Mouse (Mus musculus) liver, embryonic 16.5 days (tissue): ENCODE results near the gene Ndufs5. TPM values are rescaled to one million over a fixed set of nuclear protein-coding genes. Genes with fewer than 3 reads are reported as not detected.

Experiments used
- ATAC-seq: fragments of 200-750 bp; cut with Nextera tagmentation; 2 replicates; pipeline ENCODE4 v1.8.0; 2017; ENCODE audit warnings: low read depth, mild to moderate bottlenecking, moderate number of reproducible peaks, moderate library complexity
- H3K27ac ChIP-seq: fragments of 300-500 bp; sonication (generic); 2 replicates; pipeline ENCODE4 v1.5.1; 2014; ENCODE audit warnings: mild to moderate bottlenecking, low read length
- H3K27me3 ChIP-seq: fragments of 300-500 bp; sonication (generic); 2 replicates; pipeline ENCODE4 v1.6.1; 2014; ENCODE audit warnings: low read depth, low read length, mixed read lengths; ENCODE audit not compliant: control insufficient read depth, insufficient read depth
- H3K36me3 ChIP-seq: fragments of 300-500 bp; sonication (generic); 2 replicates; pipeline ENCODE4 v1.6.1; 2014; ENCODE audit warnings: mild to moderate bottlenecking; ENCODE audit not compliant: control insufficient read depth, insufficient read depth
- H3K4me1 ChIP-seq: fragments of 300-500 bp; sonication (generic); 2 replicates; pipeline ENCODE4 v1.6.1; 2014; ENCODE audit warnings: low read depth, low read length, mixed read lengths; ENCODE audit not compliant: control insufficient read depth
- H3K4me2 ChIP-seq: fragments of 300-500 bp; sonication (generic); 2 replicates; pipeline ENCODE4 v1.6.1; 2014; ENCODE audit warnings: low read depth, low read length, mixed read lengths
- H3K4me3 ChIP-seq: fragments of 300-500 bp; sonication (generic); 2 replicates; pipeline ENCODE4 v1.5.1; 2014; ENCODE audit warnings: low read depth, mild to moderate bottlenecking, low read length
- H3K9ac ChIP-seq: fragments of 300-500 bp; sonication (generic); 2 replicates; pipeline ENCODE4 v1.6.1; 2014; ENCODE audit warnings: low read depth, low read length
- H3K9me3 ChIP-seq: fragments of 300-500 bp; sonication (generic); replicated peaks from 2 replicates; pipeline ENCODE4 v1.6.1; 2016; ENCODE audit warnings: low read length; ENCODE audit not compliant: control insufficient read depth
- WGBS: fragments of 180-500 bp; shearing (Covaris S2); extraction: QIAGEN DNeasy Blood & Tissue Kit; methylation state at CpG from one replicate; pipeline ENCODE4 v1.1.7; 2014; ENCODE audit not compliant: insufficient replicate concordance; 5-methylcytosine and 5-hydroxymethylcytosine counted together
- polyA plus RNA-seq: library from polyadenylated mRNA; unstranded; fragments of >200 nt; fragmentation: Nextera tagmentation; extraction: Ambion mirVana; gene quantifications from 2 replicates; pipeline ENCODE4 v1.2.1, GENCODE M21; 2015

Gene Ndufs5
- polyA plus RNA-seq, 1 experiment from 2014 or later, result 135 TPM

DNA sequence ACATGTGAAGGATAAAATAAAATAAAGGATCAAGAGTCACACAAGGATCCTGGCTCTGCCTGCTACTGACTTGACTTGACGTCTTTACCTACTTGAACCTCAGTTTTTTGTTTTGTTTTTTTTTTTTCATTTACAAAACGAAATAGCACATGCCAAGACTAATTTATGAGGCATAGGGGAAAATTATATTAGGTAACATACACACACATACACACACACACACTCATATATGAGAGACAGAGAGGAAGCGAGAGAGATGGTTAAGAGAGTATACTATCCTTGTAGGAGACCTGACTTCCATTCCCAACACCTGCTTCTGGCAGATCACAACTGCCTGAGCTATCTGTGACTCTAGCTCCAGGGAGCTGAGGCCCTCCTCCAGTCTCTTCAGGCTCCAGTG, 33.7 kb downstream of the Ndufs5 start, which contains the start of gene Macf1:
Macf1 (minus strand) TSS at position 101 of the 400 bp plus-strand sequence.
- H3K4me1 ChIP-seq, result no peaks in the 10 kb centered on the region
- no peak within 1 kb of the TSS for H3K9ac ChIP-seq
- no peak within 1 kb of the TSS for H3K4me2 ChIP-seq
- no peak for ATAC-seq
- 55% methylated on average over 3 of the region's 3 CpGs for WGBS
- H3K27me3 ChIP-seq, result peaks cover 38% of the 10 kb centered on the region
- H3K4me3 ChIP-seq, result no peak within 1 kb of the TSS
- no peaks in the 10 kb centered on the region for H3K9me3 ChIP-seq
- H3K36me3 ChIP-seq, result no peaks in the 10 kb centered on the region
- H3K27ac ChIP-seq, result no peak within 1 kb of the TSS

DNA sequence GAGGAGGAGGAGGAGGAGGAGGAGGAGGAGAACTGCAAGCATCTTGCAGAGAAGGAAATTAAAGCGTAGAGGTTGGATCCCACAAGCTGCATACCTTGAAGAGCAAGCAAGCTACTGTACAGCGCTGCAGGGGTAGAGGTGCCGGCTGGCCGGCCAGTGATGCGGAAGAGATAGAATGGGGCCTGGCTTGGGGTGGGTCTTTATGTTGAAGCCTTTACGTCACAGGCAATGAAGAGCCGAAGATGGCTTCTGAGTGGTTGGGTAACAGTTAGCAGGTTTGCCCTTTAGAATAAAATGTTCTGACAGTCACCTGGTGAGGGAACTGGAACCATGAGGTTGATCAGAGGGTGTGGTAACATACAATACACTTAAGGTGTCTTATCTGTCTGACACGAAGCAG, 35.7 kb downstream of the Ndufs5 start:
- Histone ChIP-seq H3K27me3 (peaks cover 30% of the 10 kb centered on the region), H3K4me3 (no peak overlapping the region), H3K4me1 (no peaks in the 10 kb centered on the region), H3K9me3 (no peaks in the 10 kb centered on the region), H3K27ac (no peak overlapping the region), H3K4me2 (no peak overlapping the region), H3K36me3 (no peaks in the 10 kb centered on the region), H3K9ac (no peak overlapping the region)
- WGBS, result 69% methylated on average over 8 of the region's 8 CpGs
- ATAC-seq, result no peak

DNA sequence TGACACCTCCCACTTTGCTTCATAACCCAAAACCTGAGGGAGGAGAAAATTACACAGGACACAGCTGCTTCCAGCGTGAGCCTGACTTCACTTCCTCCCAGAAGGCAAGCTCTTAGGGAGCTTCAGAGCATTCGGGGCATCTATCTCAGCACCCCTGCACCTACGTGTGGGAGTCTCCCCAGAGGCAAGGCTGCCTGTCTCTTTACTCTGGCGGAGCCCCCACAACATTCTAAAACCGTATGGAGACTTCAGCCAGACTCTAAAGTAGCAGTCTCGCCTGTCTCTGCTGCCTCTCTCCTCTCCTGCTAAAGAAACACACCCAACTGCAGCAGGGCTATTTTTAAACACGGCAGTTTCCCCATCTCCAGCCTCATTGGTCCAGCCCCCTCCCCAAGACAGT, 37.0 kb downstream of the Ndufs5 start:
- WGBS, result 25% methylated on average over 7 of the region's 7 CpGs
- no peak for ATAC-seq
- Histone ChIP-seq H3K36me3 (no peaks in the 10 kb centered on the region), H3K27me3 (peaks cover 17% of the 10 kb centered on the region), H3K9ac (no peak overlapping the region), H3K27ac (no peak overlapping the region), H3K9me3 (no peaks in the 10 kb centered on the region), H3K4me3 (no peak overlapping the region), H3K4me1 (no peaks in the 10 kb centered on the region), H3K4me2 (no peak overlapping the region)

DNA sequence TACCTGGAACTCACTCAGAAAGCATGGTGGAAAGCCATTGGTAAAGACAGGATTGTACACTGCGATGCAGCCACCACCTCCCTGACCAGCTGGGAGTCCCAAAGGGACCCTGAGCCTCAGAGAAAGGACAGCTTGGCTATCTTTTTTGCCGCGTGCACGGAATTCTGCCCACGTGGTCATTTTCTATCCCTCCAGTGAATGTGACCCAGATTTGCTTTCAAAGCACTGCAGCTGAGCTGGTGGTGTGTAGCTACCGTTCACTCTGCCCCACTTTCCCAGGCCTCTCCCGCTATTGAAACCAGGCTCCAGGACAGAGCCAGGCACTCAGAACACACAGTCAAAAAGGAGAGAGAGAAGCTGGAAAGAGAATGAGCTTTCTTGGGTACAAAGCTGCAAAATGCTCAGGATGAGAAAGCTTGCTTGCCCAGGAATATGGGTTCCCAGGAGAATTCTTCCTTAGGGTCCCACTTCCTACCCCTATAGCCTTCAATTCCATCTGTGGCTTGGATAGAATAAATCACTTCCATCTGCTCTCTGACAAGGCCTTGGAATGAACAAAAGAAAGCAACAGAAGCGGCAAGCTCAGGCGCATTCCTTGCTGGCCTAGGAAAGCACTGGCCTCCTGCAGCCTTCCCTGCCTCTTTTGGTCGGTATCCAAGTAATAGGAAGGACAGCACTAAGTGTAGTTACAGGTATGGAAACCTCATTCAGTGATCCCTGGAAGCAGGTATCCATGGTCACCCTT, 40.8 kb downstream of the Ndufs5 start:
- H3K4me2 ChIP-seq, result no peak overlapping the region
- H3K9ac ChIP-seq, result no peak overlapping the region
- H3K27me3 ChIP-seq, result no peaks in the 10 kb centered on the region
- H3K27ac ChIP-seq, result no peak overlapping the region
- no peaks in the 10 kb centered on the region for H3K36me3 ChIP-seq
- no peak for ATAC-seq
- H3K4me3 ChIP-seq, result no peak overlapping the region
- no peaks in the 10 kb centered on the region for H3K4me1 ChIP-seq
- H3K9me3 ChIP-seq, result no peaks in the 10 kb centered on the region
- 66% methylated on average over 10 of the region's 10 CpGs for WGBS

DNA sequence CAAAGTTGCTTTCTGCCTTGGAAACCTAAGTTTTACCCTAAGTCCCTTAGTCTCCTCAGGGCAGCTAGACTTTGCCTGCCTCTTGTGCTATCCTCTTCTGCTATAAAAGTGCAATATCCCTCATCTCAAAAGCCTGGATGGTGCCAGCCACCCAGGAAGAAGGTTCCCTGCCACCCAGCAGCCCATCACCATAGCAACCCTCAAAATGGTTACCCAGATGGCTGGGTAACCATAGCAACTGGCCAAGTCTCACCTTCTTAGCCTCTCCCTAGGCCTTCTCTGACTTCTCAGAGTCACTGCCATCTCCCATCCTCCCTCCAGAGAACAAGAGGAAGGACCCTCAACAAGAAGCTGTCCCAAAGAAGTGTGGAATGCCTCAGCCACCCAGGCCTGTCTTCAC, 47.4 kb downstream of the Ndufs5 start:
- Histone ChIP-seq H3K27me3 (no peaks in the 10 kb centered on the region), H3K36me3 (no peaks in the 10 kb centered on the region), H3K9ac (no peak overlapping the region), H3K4me2 (no peak overlapping the region), H3K4me3 (no peak overlapping the region), H3K4me1 (peaks cover 18% of the 10 kb centered on the region), H3K9me3 (no peaks in the 10 kb centered on the region), H3K27ac (no peak overlapping the region)
- ATAC-seq, result no peak

DNA sequence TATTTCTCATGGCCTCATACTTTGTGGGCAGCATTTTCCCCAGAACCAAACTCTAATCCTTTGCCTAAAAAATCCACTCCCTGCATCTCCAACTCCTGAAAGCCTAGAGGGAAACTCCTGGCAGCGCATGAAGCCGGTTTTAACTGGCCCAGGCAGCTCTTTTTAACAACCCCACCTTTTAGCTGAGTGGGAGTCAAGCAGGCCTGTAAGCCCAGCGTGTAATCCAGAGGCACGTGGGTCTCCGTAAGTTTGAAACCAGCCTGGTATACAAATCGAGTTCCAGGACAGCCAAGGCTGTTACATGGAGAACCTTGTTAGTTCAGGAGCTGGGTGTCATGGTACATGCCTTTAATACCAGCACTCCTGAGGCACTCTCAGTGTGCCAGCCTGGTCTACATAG, 48.3 kb downstream of the Ndufs5 start:
- no peak for ATAC-seq
- no peak overlapping the region for H3K9ac ChIP-seq
- H3K4me2 ChIP-seq, result no peak overlapping the region
- H3K4me1 ChIP-seq, result peaks cover 25% of the 10 kb centered on the region
- 59% methylated on average over 6 of the region's 6 CpGs for WGBS
- H3K36me3 ChIP-seq, result no peaks in the 10 kb centered on the region
- H3K27me3 ChIP-seq, result no peaks in the 10 kb centered on the region
- no peaks in the 10 kb centered on the region for H3K9me3 ChIP-seq
- no peak overlapping the region for H3K27ac ChIP-seq
- H3K4me3 ChIP-seq, result no peak overlapping the region

DNA sequence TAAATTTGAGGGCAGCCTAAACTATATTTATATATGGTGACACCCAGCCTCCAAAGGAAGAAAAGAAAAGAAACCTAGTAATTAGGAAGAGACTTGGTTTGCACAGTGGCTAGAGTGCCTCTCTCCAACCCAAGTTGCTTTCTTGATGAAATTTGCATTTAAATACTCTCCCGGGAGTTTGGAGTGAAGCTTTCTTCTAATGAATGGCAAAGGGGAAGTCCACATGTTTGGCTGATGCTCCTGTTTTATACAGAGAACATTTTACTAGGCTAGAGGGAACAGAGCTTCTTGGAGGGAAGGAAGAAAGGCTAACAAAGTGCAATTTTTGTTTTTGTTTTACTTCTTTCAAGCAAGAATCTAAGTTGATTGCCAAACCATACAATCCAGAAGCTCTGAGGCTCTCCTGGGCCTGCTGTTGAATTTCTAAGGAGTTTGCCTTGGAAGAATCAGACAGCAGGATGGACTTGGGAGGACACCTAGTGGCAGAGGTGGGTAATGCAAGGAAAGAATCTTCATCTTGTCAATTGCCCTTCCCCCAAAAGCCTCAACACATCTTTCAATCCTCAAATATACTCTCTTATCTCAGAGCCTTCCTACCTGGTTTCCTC, 50.6 kb downstream of the Ndufs5 start:
- 36% methylated on average over 1 of the region's 1 CpGs for WGBS

DNA sequence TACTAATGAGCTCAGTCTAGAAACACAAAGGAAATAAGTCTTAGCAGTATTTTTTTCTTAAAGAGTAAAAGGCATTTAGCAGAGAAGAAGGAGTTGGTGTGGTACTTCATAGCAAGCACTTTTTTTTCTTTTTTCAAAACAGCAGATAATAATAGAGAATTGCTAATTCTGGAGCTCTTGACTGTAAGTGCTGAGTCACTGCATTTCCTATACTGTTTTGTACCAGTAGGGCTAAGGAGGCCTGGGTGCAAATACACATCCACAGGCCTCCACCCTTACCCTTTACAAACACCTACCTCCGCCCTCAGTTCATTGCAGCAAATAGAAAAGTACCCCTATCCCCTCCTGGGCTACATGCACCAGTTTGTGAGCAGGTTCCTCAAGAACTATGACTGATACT, 51.5 kb downstream of the Ndufs5 start:
- Histone ChIP-seq H3K9me3 (no peaks in the 10 kb centered on the region), H3K9ac (no peak overlapping the region), H3K36me3 (no peaks in the 10 kb centered on the region), H3K4me3 (no peak overlapping the region), H3K27ac (peak overlapping the region; percentile 27), H3K4me1 (peaks cover 42% of the 10 kb centered on the region), H3K4me2 (no peak overlapping the region), H3K27me3 (no peaks in the 10 kb centered on the region)
- no peak for ATAC-seq
- 46% methylated on average over 1 of the region's 1 CpGs for WGBS

More for the DNA sequence above, 50.6 kb downstream of the Ndufs5 start:
- Histone ChIP-seq H3K27ac (no peak overlapping the region), H3K4me2 (no peak overlapping the region), H3K9me3 (no peaks in the 10 kb centered on the region), H3K36me3 (no peaks in the 10 kb centered on the region), H3K9ac (no peak overlapping the region), H3K4me3 (no peak overlapping the region), H3K27me3 (no peaks in the 10 kb centered on the region), H3K4me1 (peaks cover 38% of the 10 kb centered on the region)
- no peak for ATAC-seq

DNA sequence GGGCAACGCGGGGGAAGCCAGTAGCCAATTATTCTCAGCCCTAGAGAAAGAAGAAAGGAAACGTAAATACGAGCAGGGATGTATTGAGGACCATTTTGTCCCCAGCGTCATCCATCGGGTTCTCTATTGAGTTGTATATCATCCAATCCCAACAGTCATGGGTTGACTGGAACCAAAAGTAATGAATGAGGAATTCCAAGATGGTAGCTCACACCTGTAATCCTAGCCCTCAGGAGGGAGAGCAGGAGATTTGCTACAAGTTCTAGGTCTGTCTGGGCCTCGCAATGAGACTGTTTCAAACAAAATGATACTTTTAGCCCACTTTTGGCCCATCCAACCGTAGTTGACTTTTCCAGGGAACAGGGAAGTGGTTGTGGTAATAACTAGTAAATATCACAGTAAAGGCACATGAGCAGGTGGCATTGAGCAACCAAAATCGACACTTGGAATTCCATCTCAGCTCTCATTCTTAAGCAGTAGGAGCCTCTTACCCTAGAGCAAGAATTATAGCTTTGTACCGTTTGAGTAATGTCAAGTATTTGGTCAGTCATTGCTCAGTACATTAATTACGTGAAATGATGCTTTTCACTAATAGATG, 52.2 kb downstream of the Ndufs5 start:
- H3K9me3 ChIP-seq, result no peaks in the 10 kb centered on the region
- peak overlapping the region; percentile 97 for H3K4me2 ChIP-seq
- peak overlapping the region; percentile 98 for H3K27ac ChIP-seq
- H3K4me1 ChIP-seq, result peaks cover 42% of the 10 kb centered on the region
- ATAC-seq, result no peak
- H3K36me3 ChIP-seq, result no peaks in the 10 kb centered on the region
- WGBS, result 50% methylated on average over 11 of the region's 11 CpGs
- no peaks in the 10 kb centered on the region for H3K27me3 ChIP-seq
- H3K9ac ChIP-seq, result peak overlapping the region; percentile 94
- peak overlapping the region; percentile 92 for H3K4me3 ChIP-seq
